Mouse (Mus musculus): ENCODE measurements around the gene Psmf1. TPM values are rescaled to one million over a fixed set of nuclear protein-coding genes. Genes with fewer than 3 reads are reported as not detected.

The Psmf1 gene
- polyA plus RNA-seq (2012; rRNA removed): 46.9 and 48.1 TPM in 2 replicates

DNA sequence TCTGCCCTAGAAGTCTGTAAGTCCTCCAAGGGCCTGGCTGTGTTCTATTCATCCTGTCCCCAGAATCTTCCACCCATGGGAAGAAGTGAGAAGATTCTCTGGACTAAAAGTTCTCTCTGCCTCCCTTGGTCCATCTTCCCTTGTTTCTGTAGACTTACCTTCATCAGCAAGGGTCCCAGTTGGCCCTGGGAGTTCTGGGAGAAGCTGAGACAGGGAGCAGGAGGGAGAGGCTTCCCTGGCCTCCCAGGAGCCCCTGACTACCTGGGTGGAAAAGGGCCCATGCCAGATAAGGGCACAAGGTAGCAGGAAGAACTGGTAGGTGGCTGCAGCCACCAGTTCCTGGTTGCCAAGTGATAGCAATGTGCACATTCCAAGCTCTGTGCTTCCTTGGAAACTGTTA is at the start of gene Psmf1:
Gene Psmf1, minus strand, starts transcription at position 342 of the 400 bp plus-strand sequence.
- peaks cover 3% of the 10 kb centered on the region; the same call in 1 of the 2 replicates for H3K4me1 ChIP-seq (ENCODE audit: control insufficient read depth, insufficient read depth, low read length)
- no peak within 1 kb of the TSS for H3K4me3 ChIP-seq (ENCODE audit: insufficient read depth, low read length)
- no peak within 1 kb of the TSS for H3K27ac ChIP-seq (ENCODE audit: insufficient read depth, low read length)
- TF ChIP-seq POLR2A (IDR thresholded peaks at IDR 0.05; ENCODE audit: extremely low read depth, insufficient read depth, low read length) (no peak), CTCF (IDR thresholded peaks at IDR 0.05; ENCODE audit: extremely low read depth, insufficient read depth, low read length) (no peak)

DNA sequence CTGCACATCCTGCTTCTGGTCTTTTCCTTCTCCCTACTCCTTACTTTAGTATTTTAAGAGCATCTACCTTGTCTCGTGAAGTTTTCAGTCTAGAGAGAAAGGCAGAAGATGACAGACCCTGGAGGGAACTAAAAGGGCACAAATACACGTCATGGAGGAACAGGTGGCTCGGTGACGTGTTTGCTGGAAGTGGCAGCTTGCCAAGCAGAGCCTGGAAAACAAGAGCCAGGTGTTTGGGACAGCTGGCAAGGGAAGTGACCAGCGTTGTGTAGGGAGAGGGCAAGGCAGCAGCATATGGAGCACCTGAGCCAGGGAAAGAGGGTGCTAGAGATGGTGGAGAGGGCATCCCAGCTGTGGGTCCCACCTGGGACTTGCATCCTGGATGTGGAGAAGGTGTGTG is 47.2 kb upstream of the Psmf1 start:
- H3K27ac ChIP-seq (ENCODE audit: insufficient read depth, low read length): no peak overlapping the region
- H3K4me1 ChIP-seq (ENCODE audit: control insufficient read depth, insufficient read depth, low read length): no peaks in the 10 kb centered on the region
- no peak overlapping the region for H3K4me3 ChIP-seq (ENCODE audit: insufficient read depth, low read length)
- no peak for TF ChIP-seq POLR2A (IDR thresholded peaks at IDR 0.05; ENCODE audit: extremely low read depth, insufficient read depth, low read length)
- no peak for TF ChIP-seq CTCF (IDR thresholded peaks at IDR 0.05; ENCODE audit: extremely low read depth, insufficient read depth, low read length)

DNA sequence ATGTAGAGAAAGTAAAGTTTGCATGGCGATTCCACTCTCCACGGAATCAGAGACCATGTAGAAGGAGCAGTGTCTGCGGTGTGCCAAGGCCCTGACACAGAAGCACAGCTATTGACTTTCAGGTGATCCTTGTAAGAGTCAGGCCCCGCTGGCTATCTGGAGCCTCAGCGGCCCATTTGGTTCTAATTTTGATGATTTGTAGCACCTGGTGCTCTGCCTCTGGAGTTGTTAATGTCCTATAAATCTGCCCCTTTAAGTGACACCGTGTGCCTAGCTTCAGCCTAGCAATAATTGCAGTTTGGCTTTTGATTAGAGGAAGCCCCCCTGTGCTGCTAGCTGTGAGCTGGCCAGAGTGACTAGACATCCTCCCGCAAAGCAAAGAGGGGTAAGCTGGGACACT is 46.2 kb upstream of the Psmf1 start:
- Histone ChIP-seq H3K4me3 (ENCODE audit: insufficient read depth, low read length) (no peak overlapping the region), H3K27ac (ENCODE audit: insufficient read depth, low read length) (no peak overlapping the region), H3K4me1 (ENCODE audit: control insufficient read depth, insufficient read depth, low read length) (no peaks in the 10 kb centered on the region)
- no peak for TF ChIP-seq CTCF (IDR thresholded peaks at IDR 0.05; ENCODE audit: extremely low read depth, insufficient read depth, low read length)
- no peak for TF ChIP-seq POLR2A (IDR thresholded peaks at IDR 0.05; ENCODE audit: extremely low read depth, insufficient read depth, low read length)

DNA sequence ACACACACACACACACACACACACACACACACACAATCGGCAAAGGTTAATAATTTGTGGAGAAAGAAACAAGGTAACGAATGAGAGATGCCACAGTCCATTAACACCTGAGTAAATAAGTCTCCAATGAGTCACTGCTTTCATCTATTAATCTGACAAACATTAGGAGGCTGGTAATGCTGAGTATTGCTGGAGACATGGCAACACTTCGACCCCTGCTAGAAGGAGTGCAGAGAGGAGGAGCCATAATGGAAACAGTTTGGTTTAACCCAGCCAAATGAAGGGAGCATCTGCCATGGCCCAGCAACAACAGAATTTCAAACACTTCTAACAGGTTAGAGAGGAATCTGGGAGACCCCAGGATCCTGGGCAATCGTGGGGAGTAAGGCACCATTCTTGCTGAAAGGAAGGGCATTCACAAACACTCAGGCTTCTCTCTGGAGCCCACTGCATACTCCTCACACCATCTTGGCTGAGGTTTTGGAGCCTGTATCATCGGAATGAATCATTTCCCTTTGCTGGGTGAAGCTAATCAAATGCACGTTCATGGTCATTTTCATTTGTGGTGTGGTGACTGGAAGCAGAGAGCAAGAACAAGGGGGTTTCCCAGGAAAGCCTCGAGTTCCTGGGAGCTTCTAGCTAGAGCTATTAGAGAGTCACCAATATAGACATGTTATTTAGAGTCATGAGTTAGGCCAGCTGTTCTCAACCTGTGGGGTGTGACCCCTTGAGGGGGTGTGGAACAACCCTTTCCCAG is 44.4 kb upstream of the Psmf1 start:
- H3K27ac ChIP-seq (ENCODE audit: insufficient read depth, low read length): no peak overlapping the region
- TF ChIP-seq POLR2A (IDR thresholded peaks at IDR 0.05; ENCODE audit: extremely low read depth, insufficient read depth, low read length): no peak
- TF ChIP-seq CTCF (IDR thresholded peaks at IDR 0.05; ENCODE audit: extremely low read depth, insufficient read depth, low read length): no peak

DNA sequence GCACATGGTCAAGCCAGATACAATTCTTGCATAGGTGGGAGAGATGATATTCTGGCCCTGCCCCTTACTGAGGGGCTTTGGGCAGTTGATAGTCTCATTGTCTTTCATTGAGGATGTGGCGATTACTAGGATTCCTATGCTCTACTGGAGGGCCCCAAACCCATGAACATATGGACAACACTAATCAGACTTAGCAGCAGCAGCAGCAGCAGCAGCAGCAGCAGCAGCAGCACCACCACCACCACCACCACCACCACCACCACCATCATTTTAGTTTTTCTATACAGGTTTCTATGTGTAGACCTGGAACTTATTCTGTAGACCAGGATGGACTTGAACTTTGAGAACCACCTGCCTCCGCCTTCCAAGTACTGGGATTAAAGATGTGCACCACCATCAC is 39.5 kb upstream of the Psmf1 start:
- TF ChIP-seq POLR2A (IDR thresholded peaks at IDR 0.05; ENCODE audit: extremely low read depth, insufficient read depth, low read length) (no peak), CTCF (IDR thresholded peaks at IDR 0.05; ENCODE audit: extremely low read depth, insufficient read depth, low read length) (no peak)
- no peak overlapping the region for H3K4me3 ChIP-seq (ENCODE audit: insufficient read depth, low read length)
- no peak overlapping the region for H3K27ac ChIP-seq (ENCODE audit: insufficient read depth, low read length)
- H3K4me1 ChIP-seq (ENCODE audit: control insufficient read depth, insufficient read depth, low read length): no peaks in the 10 kb centered on the region

More for the DNA sequence above, 44.4 kb upstream of the Psmf1 start:
- Histone ChIP-seq H3K4me1 (ENCODE audit: control insufficient read depth, insufficient read depth, low read length) (no peaks in the 10 kb centered on the region), H3K4me3 (ENCODE audit: insufficient read depth, low read length) (no peak overlapping the region)

DNA sequence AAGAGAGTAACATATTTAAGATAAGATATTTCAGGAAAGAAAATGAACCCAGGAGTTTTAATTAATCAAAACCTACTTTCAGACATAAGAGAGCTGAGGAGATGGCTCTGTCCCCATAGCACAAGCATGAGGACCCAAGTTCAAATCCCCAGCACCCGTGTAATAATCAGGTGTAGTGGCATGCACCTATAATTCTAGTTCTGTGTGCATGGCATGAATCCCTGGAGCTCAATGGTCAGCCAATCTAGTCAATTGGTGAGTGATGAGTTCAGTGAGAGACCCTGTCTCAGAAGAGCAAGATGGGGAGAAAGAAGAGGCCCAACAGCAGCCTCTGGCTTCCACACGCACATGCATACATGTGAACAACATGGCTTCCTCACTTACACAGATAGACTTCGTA is 33.4 kb upstream of the Psmf1 start:
- no peaks in the 10 kb centered on the region for H3K4me1 ChIP-seq (ENCODE audit: control insufficient read depth, insufficient read depth, low read length)
- TF ChIP-seq POLR2A (IDR thresholded peaks at IDR 0.05; ENCODE audit: extremely low read depth, insufficient read depth, low read length) (no peak), CTCF (IDR thresholded peaks at IDR 0.05; ENCODE audit: extremely low read depth, insufficient read depth, low read length) (no peak)
- H3K27ac ChIP-seq (ENCODE audit: insufficient read depth, low read length): no peak overlapping the region
- H3K4me3 ChIP-seq (ENCODE audit: insufficient read depth, low read length): no peak overlapping the region

DNA sequence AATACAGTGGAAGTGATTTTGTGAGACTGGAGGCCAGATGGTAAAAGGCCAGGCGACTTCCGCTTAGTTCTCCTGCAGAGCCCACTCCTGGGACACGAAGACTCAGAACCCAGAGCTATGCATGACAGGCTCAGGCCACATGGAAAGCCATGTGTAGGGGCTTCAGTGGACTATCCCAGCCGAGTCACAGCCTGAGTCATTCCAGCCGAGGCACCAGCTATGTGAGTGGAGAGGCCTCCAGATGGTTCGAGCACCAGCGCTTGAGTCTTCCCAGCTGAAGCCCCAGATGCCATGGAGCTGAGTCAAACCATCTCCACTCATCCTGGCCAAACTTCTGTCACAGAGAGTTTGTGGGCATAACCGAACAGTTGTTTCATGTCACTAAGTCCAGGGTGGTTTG is 29.5 kb upstream of the Psmf1 start:
- no peak for TF ChIP-seq POLR2A (IDR thresholded peaks at IDR 0.05; ENCODE audit: extremely low read depth, insufficient read depth, low read length)
- TF ChIP-seq CTCF (IDR thresholded peaks at IDR 0.05; ENCODE audit: extremely low read depth, insufficient read depth, low read length): no peak
- Histone ChIP-seq H3K4me1 (ENCODE audit: control insufficient read depth, insufficient read depth, low read length) (no peaks in the 10 kb centered on the region), H3K4me3 (ENCODE audit: insufficient read depth, low read length) (no peak overlapping the region), H3K27ac (ENCODE audit: insufficient read depth, low read length) (no peak overlapping the region)

DNA sequence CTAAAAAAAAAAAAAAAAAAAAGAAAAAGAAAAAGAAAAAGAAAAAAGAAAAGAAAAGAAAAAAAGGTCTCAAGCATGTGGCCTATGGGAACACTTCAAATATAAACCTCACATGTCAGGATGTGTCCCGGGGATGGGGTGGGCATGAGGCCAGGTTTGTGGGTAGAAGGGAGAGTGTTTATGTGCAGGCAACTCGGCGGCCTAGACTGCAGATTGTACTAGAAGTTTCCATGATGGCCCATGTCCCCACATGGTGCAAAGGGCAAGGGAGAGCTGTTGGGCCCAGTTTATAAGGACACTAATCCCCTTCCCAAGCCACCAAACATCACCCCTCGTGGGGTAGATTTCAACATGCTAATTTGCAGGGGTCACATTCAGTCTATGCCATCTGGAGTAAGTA is 28.2 kb upstream of the Psmf1 start:
- TF ChIP-seq CTCF (IDR thresholded peaks at IDR 0.05; ENCODE audit: extremely low read depth, insufficient read depth, low read length) (no peak), POLR2A (IDR thresholded peaks at IDR 0.05; ENCODE audit: extremely low read depth, insufficient read depth, low read length) (no peak)
- Histone ChIP-seq H3K27ac (ENCODE audit: insufficient read depth, low read length) (no peak overlapping the region), H3K4me3 (ENCODE audit: insufficient read depth, low read length) (no peak overlapping the region), H3K4me1 (ENCODE audit: control insufficient read depth, insufficient read depth, low read length) (no peaks in the 10 kb centered on the region)

DNA sequence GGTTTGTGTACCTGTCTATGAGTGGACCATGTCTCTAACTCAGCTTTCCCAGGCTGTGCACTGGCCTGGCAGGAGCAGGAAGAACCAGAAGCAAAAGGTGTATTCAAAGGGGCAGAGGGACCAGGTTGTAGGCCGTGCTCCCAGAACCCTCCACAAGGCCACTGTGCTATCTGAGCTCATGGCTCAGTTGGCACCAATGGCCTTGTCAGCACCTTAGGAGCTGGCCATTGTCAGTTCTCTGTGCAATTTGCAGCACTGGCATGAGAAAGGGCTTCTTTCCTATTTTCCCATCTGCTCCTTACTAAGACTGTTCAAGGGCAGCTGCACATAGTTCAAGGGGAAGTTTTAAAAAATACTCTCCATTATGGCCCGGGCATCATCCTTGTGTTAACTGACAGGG is 20.6 kb upstream of the Psmf1 start:
- H3K27ac ChIP-seq (ENCODE audit: insufficient read depth, low read length): no peak overlapping the region
- no peak for TF ChIP-seq POLR2A (IDR thresholded peaks at IDR 0.05; ENCODE audit: extremely low read depth, insufficient read depth, low read length)
- no peak for TF ChIP-seq CTCF (IDR thresholded peaks at IDR 0.05; ENCODE audit: extremely low read depth, insufficient read depth, low read length)
- H3K4me1 ChIP-seq (ENCODE audit: control insufficient read depth, insufficient read depth, low read length): no peaks in the 10 kb centered on the region; the same call in 1 of the 2 replicates
- no peak overlapping the region for H3K4me3 ChIP-seq (ENCODE audit: insufficient read depth, low read length)

DNA sequence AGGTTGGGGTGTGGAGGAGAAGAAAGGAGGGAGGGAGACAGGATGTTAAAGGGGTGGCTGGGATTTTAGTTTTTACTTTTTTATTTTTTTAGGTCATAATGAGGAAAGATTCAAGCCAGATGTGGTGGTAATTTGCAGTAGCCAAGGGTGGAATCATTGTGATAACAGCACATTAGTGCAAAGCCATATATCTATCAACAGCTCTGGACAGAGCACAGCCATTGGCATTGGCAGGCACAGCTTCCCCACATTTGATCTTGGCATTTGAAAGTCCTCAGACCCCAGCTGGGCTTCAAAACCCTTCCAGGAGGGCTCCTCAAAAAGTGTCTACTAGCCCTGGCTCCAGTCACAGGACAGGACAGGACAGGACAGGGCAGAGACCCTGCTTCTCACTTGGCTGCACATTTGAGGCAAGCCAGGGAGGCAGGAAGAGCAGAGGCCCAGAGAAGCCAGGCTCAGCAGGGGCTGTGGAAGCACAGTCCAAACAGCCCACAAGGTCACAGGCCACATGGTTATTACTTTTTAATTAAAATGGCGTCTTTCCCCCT is 14.9 kb upstream of the Psmf1 start:
- TF ChIP-seq POLR2A (IDR thresholded peaks at IDR 0.05; ENCODE audit: extremely low read depth, insufficient read depth, low read length): no peak
- no peak for TF ChIP-seq CTCF (IDR thresholded peaks at IDR 0.05; ENCODE audit: extremely low read depth, insufficient read depth, low read length)
- no peak overlapping the region for H3K27ac ChIP-seq (ENCODE audit: insufficient read depth, low read length)
- H3K4me3 ChIP-seq (ENCODE audit: insufficient read depth, low read length): no peak overlapping the region
- H3K4me1 ChIP-seq (ENCODE audit: control insufficient read depth, insufficient read depth, low read length): no peaks in the 10 kb centered on the region; the same call in 1 of the 2 replicates
